Mouse (Mus musculus) C2C12 (cell line): ENCODE measurements around the gene Lypd3.

Experiments
- CTCF ChIP-seq: IDR thresholded peaks from one replicate; pipeline ENCODE4 v1.5.1; 2011; ENCODE audit not compliant: control insufficient read depth, insufficient read depth, insufficient read length
- MYOD1 ChIP-seq: IDR thresholded peaks from one replicate; pipeline ENCODE4 v1.6.1; 2011; ENCODE audit warnings: low read depth; ENCODE audit not compliant: control insufficient read depth, insufficient read length
- USF1 ChIP-seq: IDR thresholded peaks from one replicate; pipeline ENCODE4 v1.6.1; 2011; ENCODE audit warnings: low read depth, mild to moderate bottlenecking, control low read depth, moderate library complexity

DNA sequence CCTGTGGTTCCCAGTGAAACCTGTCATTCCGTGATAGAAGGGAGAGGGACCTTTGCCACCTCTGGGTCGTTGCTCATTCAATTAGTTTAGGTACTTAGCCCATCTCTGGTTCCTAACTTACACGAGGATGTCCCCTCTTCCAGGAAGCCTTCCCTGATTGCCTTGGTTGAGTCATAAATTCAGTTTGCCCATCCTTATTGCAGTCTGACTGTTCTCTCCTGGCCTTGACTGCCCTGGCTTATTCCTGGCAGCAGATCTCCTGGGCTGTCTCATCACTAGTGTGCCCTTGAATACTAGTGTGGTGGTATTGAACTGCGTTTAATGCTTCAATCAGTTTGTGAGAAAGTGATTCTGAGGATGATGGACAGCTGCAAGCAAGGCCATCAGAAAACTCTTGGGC lies 6.7 kb upstream of the Lypd3 start:
- TF ChIP-seq MYOD1 = no peak
- TF ChIP-seq CTCF = no peak
- TF ChIP-seq USF1 = no peak
